Mouse (Mus musculus): ENCODE measurements around the gene Cyb561a3. TPM values are rescaled to one million over a fixed set of nuclear protein-coding genes. Genes with fewer than 3 reads are reported as not detected.
A peak's percentile ranks its signal among the peaks of the same experiment; 100 is the strongest.

The Cyb561a3 gene
- polyA plus RNA-seq, 1 experiment from 2014 or later: 15.8 TPM

DNA sequence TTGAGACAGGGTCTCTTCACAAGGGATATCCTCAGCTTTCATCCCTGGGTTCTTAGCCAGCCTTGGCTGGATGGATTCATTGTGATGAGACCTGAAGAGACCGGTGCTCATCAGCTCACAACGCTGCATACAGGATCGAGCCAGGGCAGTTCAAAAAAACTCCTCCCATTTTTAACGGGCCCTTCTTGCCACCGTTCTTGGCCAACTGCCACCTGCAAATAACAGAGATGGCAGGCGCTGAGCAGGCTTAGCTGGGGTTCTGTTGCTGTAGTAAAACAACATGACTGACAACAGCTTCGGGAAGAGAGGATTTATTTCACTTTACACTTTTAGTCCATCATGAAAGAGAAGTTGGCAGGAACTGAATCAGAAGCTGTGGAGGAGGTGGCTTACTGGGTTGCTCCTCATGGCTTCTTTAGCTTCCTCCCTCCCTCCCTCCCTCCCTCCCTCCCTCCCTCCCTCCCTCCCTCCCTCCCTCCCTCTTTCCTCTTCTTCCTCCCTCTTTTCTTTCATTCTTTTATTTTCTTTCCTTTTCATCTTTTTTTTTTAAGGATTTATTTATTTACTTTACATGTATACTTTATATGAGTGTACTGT, 6.7 kb downstream of the Cyb561a3 start:
- H3K9me3 ChIP-seq (ENCODE audit: control insufficient read depth, low read length): no peaks in the 10 kb centered on the region
- no peaks in the 10 kb centered on the region for H3K27me3 ChIP-seq (ENCODE audit: control insufficient read depth, insufficient read depth, low read length)
- no peak overlapping the region for H3K4me3 ChIP-seq (ENCODE audit: low read depth, low read length)
- ATAC-seq (ENCODE audit: insufficient number of reproducible peaks, low FRiP score, low TSS enrichment, low read depth) (no peak), DNase-seq (ENCODE audit: low spot score) (no peak)
- H3K36me3 ChIP-seq (ENCODE audit: control insufficient read depth, insufficient read depth, low read length): no peaks in the 10 kb centered on the region
- H3K4me1 ChIP-seq (ENCODE audit: control insufficient read depth, insufficient read depth, low read length): no peaks in the 10 kb centered on the region
- no peak overlapping the region for H3K27ac ChIP-seq (replicated peaks; ENCODE audit: low read depth, low read length)
- no peak overlapping the region for H3K4me2 ChIP-seq (ENCODE audit: low read depth, severe bottlenecking)
- WGBS: 78% methylated on average over 7 of the region's 7 CpGs
- no peak overlapping the region for H3K9ac ChIP-seq (ENCODE audit: low read length)

DNA sequence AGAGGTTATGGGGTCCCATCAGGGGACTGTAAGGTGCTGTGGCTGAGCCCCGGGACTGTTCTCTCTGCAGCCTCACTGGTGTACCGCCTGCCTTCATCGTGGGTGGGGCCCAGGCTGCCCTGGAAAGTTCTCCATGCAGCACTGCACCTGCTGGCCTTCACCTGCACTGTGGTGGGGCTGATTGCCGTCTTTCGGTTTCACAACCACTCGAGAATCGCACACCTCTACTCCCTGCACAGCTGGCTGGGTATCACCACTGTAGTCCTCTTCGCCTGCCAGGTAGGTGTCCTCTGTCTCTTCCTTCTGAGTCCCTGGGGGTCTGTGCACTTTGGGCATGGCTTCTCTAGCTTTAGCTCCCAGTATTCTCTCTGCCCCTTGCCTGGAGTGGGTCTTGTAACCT, 8.1 kb downstream of the Cyb561a3 start:
- WGBS: 88% methylated on average over 8 of the region's 8 CpGs
- no peak for DNase-seq (ENCODE audit: low spot score)
- Histone ChIP-seq H3K4me3 (ENCODE audit: low read depth, low read length) (no peak overlapping the region), H3K4me2 (ENCODE audit: low read depth, severe bottlenecking) (no peak overlapping the region), H3K9ac (ENCODE audit: low read length) (no peak overlapping the region), H3K4me1 (ENCODE audit: control insufficient read depth, insufficient read depth, low read length) (no peaks in the 10 kb centered on the region), H3K27ac (replicated peaks; ENCODE audit: low read depth, low read length) (no peak overlapping the region), H3K27me3 (ENCODE audit: control insufficient read depth, insufficient read depth, low read length) (no peaks in the 10 kb centered on the region), H3K9me3 (ENCODE audit: control insufficient read depth, low read length) (no peaks in the 10 kb centered on the region), H3K36me3 (ENCODE audit: control insufficient read depth, insufficient read depth, low read length) (no peaks in the 10 kb centered on the region)
- ATAC-seq (ENCODE audit: insufficient number of reproducible peaks, low FRiP score, low TSS enrichment, low read depth): no peak

GRCm38 (mm10) chr19:10587231-10587630, 10.3 kb downstream of the Cyb561a3 start:
- Histone ChIP-seq H3K4me2 (ENCODE audit: low read depth, severe bottlenecking) (no peak overlapping the region), H3K27ac (replicated peaks; ENCODE audit: low read depth, low read length) (no peak overlapping the region), H3K27me3 (ENCODE audit: control insufficient read depth, insufficient read depth, low read length) (no peaks in the 10 kb centered on the region), H3K4me3 (ENCODE audit: low read depth, low read length) (no peak overlapping the region), H3K9me3 (ENCODE audit: control insufficient read depth, low read length) (no peaks in the 10 kb centered on the region), H3K4me1 (ENCODE audit: control insufficient read depth, insufficient read depth, low read length) (no peaks in the 10 kb centered on the region), H3K36me3 (ENCODE audit: control insufficient read depth, insufficient read depth, low read length) (no peaks in the 10 kb centered on the region), H3K9ac (ENCODE audit: low read length) (no peak overlapping the region)
- ATAC-seq (ENCODE audit: insufficient number of reproducible peaks, low FRiP score, low TSS enrichment, low read depth): no peak
- DNase-seq (ENCODE audit: low spot score): no peak
- 81% methylated on average over 8 of the region's 8 CpGs for WGBS

DNA sequence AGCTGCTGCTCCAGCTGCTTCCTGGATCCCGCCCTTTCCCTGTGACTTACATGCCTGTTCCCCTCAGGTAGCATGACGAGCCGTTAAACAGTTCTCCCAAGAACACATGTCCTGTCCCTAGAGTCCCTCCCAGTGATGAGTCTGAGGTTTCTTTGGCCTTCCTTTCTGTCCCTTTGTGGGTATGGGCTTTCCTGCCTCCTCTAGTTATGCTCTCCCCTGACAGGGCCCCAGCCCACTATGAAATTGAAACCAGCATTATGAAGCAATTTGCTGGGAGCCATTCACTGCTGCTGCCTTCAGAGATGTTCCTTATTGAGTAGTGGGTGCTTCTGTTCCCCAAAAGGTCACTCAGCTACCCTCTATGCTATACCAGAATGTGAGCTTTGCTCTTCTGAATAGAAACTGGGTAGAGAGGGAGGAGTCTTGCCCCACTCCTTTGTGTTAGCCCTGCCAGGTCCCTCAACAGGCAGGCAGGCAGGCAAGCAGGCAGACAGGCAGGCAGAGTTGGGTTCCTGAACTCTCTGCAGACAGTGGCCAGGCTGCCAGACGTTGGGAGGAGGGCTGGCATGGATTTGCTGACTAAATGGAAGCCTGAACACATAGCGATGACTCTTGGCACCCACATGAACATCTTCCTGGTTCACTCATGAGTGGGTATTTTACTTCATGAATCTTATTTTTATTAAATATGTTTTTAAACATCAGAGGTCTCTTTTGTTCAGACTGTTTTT, 12.3 kb downstream of the Cyb561a3 start:
- Histone ChIP-seq H3K27ac (replicated peaks; ENCODE audit: low read depth, low read length) (no peak overlapping the region), H3K4me1 (ENCODE audit: control insufficient read depth, insufficient read depth, low read length) (no peaks in the 10 kb centered on the region), H3K4me2 (ENCODE audit: low read depth, severe bottlenecking) (no peak overlapping the region), H3K9ac (ENCODE audit: low read length) (no peak overlapping the region), H3K27me3 (ENCODE audit: control insufficient read depth, insufficient read depth, low read length) (no peaks in the 10 kb centered on the region), H3K4me3 (ENCODE audit: low read depth, low read length) (no peak overlapping the region), H3K36me3 (ENCODE audit: control insufficient read depth, insufficient read depth, low read length) (no peaks in the 10 kb centered on the region; the same call in 1 of the 2 replicates), H3K9me3 (ENCODE audit: control insufficient read depth, low read length) (no peaks in the 10 kb centered on the region)
- WGBS: 77% methylated on average over 5 of the region's 5 CpGs
- no peak for DNase-seq (ENCODE audit: low spot score)
- ATAC-seq (ENCODE audit: insufficient number of reproducible peaks, low FRiP score, low TSS enrichment, low read depth): no peak

DNA sequence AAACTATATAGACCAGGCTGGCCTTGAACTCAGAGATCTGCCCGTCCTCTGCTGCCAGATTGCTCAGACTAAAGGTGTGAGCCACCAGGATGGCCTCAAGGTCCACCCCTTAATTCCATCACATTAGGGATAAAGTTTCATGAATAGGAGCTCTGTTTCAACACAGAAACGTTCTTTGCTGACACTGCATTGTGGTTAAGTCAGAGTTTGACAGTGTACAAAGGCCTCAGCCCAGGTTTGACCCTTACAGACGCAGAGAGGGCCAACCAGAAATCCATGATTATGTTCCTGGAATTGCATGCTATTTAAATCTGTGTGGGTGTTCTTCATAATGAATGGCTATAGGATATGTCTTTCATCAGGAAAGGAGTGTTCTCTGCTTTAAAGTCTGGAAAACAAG, 13.3 kb downstream of the Cyb561a3 start:
- no peak overlapping the region for H3K4me2 ChIP-seq (ENCODE audit: low read depth, severe bottlenecking)
- no peak for ATAC-seq (ENCODE audit: insufficient number of reproducible peaks, low FRiP score, low TSS enrichment, low read depth)
- no peaks in the 10 kb centered on the region for H3K4me1 ChIP-seq (ENCODE audit: control insufficient read depth, insufficient read depth, low read length)
- H3K36me3 ChIP-seq (ENCODE audit: control insufficient read depth, insufficient read depth, low read length): no peaks in the 10 kb centered on the region; the same call in 1 of the 2 replicates
- no peak overlapping the region for H3K27ac ChIP-seq (replicated peaks; ENCODE audit: low read depth, low read length)
- H3K9me3 ChIP-seq (ENCODE audit: control insufficient read depth, low read length): no peaks in the 10 kb centered on the region
- 75% methylated on average over 3 of the region's 3 CpGs for WGBS
- no peak overlapping the region for H3K9ac ChIP-seq (ENCODE audit: low read length)
- no peak for DNase-seq (ENCODE audit: low spot score)
- H3K4me3 ChIP-seq (ENCODE audit: low read depth, low read length): no peak overlapping the region
- no peaks in the 10 kb centered on the region for H3K27me3 ChIP-seq (ENCODE audit: control insufficient read depth, insufficient read depth, low read length)

GRCm38 (mm10) chr19:10591659-10592377, 14.8 kb downstream of the Cyb561a3 start:
- Histone ChIP-seq H3K4me2 (ENCODE audit: low read depth, severe bottlenecking) (no peak overlapping the region), H3K36me3 (ENCODE audit: control insufficient read depth, insufficient read depth, low read length) (no peaks in the 10 kb centered on the region; the same call in 1 of the 2 replicates), H3K27ac (replicated peaks; ENCODE audit: low read depth, low read length) (no peak overlapping the region), H3K4me1 (ENCODE audit: control insufficient read depth, insufficient read depth, low read length) (no peaks in the 10 kb centered on the region), H3K9me3 (ENCODE audit: control insufficient read depth, low read length) (no peaks in the 10 kb centered on the region), H3K27me3 (ENCODE audit: control insufficient read depth, insufficient read depth, low read length) (no peaks in the 10 kb centered on the region), H3K4me3 (ENCODE audit: low read depth, low read length) (no peak overlapping the region), H3K9ac (ENCODE audit: low read length) (no peak overlapping the region)
- DNase-seq (ENCODE audit: low spot score) (no peak), ATAC-seq (ENCODE audit: insufficient number of reproducible peaks, low FRiP score, low TSS enrichment, low read depth) (no peak)
- 95% methylated on average over 6 of the region's 6 CpGs for WGBS

- no peaks in the 10 kb centered on the region for H3K27me3 ChIP-seq (ENCODE audit: control insufficient read depth, insufficient read depth, low read length)
- H3K36me3 ChIP-seq (ENCODE audit: control insufficient read depth, insufficient read depth, low read length): no peaks in the 10 kb centered on the region; the same call in 1 of the 2 replicates
- DNase-seq (ENCODE audit: low spot score) (peak; percentile 34), ATAC-seq (ENCODE audit: insufficient number of reproducible peaks, low FRiP score, low TSS enrichment, low read depth) (no peak)
- WGBS: 39% methylated on average over 3 of the region's 3 CpGs
- no peak overlapping the region for H3K9ac ChIP-seq (ENCODE audit: low read length)
- H3K4me1 ChIP-seq (ENCODE audit: control insufficient read depth, insufficient read depth, low read length): peaks cover 3% of the 10 kb centered on the region; the same call in 1 of the 2 replicates
- no peak overlapping the region for H3K4me3 ChIP-seq (ENCODE audit: low read depth, low read length)
- no peak overlapping the region for H3K27ac ChIP-seq (replicated peaks; ENCODE audit: low read depth, low read length)
- H3K9me3 ChIP-seq (ENCODE audit: control insufficient read depth, low read length): no peaks in the 10 kb centered on the region
- H3K4me2 ChIP-seq (ENCODE audit: low read depth, severe bottlenecking): no peak overlapping the region
These were observed 21.2 kb downstream of the Cyb561a3 start for GRCm38 (mm10) chr19:10598188-10598587.

- no peak overlapping the region for H3K9ac ChIP-seq (ENCODE audit: low read length)
- no peaks in the 10 kb centered on the region for H3K9me3 ChIP-seq (ENCODE audit: control insufficient read depth, low read length)
- DNase-seq (ENCODE audit: low spot score) (no peak), ATAC-seq (ENCODE audit: insufficient number of reproducible peaks, low FRiP score, low TSS enrichment, low read depth) (no peak)
- peaks cover 4% of the 10 kb centered on the region; the same call in 1 of the 2 replicates for H3K4me1 ChIP-seq (ENCODE audit: control insufficient read depth, insufficient read depth, low read length)
- 94% methylated on average over 2 of the region's 2 CpGs for WGBS
- no peaks in the 10 kb centered on the region for H3K36me3 ChIP-seq (ENCODE audit: control insufficient read depth, insufficient read depth, low read length)
- H3K27me3 ChIP-seq (ENCODE audit: control insufficient read depth, insufficient read depth, low read length): no peaks in the 10 kb centered on the region
- no peak overlapping the region for H3K27ac ChIP-seq (replicated peaks; ENCODE audit: low read depth, low read length)
- no peak overlapping the region for H3K4me3 ChIP-seq (ENCODE audit: low read depth, low read length)
- H3K4me2 ChIP-seq (ENCODE audit: low read depth, severe bottlenecking): no peak overlapping the region
These were observed 22.7 kb downstream of the Cyb561a3 start for GRCm38 (mm10) chr19:10599648-10600047.

All from limb, embryonic 11.5 days (tissue).